Mouse (Mus musculus): Measurements from ENCODE around the gene Rab13. TPM values are rescaled to one million over a fixed set of nuclear protein-coding genes. Genes with fewer than 3 reads are reported as not detected.

Rab13 gene
- polyA plus RNA-seq, 1 experiment = 2.6 TPM

- H3K27ac ChIP-seq (ENCODE audit: insufficient read depth, low read length) = no peak overlapping the region
- 93% methylated on average over 11 of the region's 11 CpGs for WGBS
- H3K36me3 ChIP-seq (ENCODE audit: control insufficient read depth, insufficient read depth, low read length) = peaks cover 54% of the 10 kb centered on the region
- H3K4me3 ChIP-seq (ENCODE audit: extremely low read depth, insufficient read depth, insufficient read length) = no peak overlapping the region; the same call in 1 of the 2 replicates
- no peaks in the 10 kb centered on the region for H3K27me3 ChIP-seq (ENCODE audit: control insufficient read depth, insufficient read depth, low read length)
- no peak for DNase-seq (ENCODE audit: low read depth in 1 of 2, low spot score in 2 of 2)
- TF ChIP-seq POLR2A (IDR thresholded peaks at IDR 0.05; ENCODE audit: low read depth, low read length) (no peak), CTCF (IDR thresholded peaks at IDR 0.05; ENCODE audit: extremely low read depth, insufficient read depth, insufficient read length, insufficient replicate concordance) (no peak)
- H3K4me1 ChIP-seq (ENCODE audit: control insufficient read depth, insufficient read depth, insufficient read length) = peaks cover 18% of the 10 kb centered on the region; the same call in 1 of the 2 replicates
Observed at GRCm38 (mm10) chr3:90268190-90268589, 54.7 kb downstream of the Rab13 start.

DNA sequence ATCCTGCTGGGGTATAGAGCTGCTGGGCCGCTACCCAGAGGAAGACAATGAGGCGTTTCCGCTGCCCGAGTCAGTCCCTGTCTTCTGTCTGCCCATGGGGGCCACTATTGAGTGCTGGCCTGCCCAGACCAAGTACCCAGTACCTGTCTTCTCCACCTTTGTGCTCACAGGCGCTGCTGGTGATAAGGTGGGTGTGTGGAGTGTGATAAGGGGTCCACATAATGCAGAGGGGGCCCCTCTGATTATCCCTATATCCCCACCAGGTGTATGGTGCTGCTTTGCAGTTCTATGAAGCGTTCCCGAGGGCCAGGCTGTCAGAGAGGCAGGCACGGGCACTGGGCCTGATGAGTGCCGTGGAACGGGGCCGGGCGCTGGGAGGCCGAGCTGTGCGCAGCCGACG is 55.5 kb downstream of the Rab13 start:
- 93% methylated on average over 16 of the region's 16 CpGs for WGBS
- Histone ChIP-seq H3K27ac (ENCODE audit: insufficient read depth, low read length) (no peak overlapping the region), H3K36me3 (ENCODE audit: control insufficient read depth, insufficient read depth, low read length) (peaks cover 55% of the 10 kb centered on the region), H3K4me3 (ENCODE audit: extremely low read depth, insufficient read depth, insufficient read length) (no peak overlapping the region), H3K27me3 (ENCODE audit: control insufficient read depth, insufficient read depth, low read length) (no peaks in the 10 kb centered on the region), H3K4me1 (ENCODE audit: control insufficient read depth, insufficient read depth, insufficient read length) (peaks cover 13% of the 10 kb centered on the region; the same call in 1 of the 2 replicates)
- no peak for TF ChIP-seq POLR2A (IDR thresholded peaks at IDR 0.05; ENCODE audit: low read depth, low read length)
- no peak for DNase-seq (ENCODE audit: low read depth in 1 of 2, low spot score in 2 of 2)

- TF ChIP-seq CTCF (IDR thresholded peaks at IDR 0.05; ENCODE audit: extremely low read depth, insufficient read depth, insufficient read length, insufficient replicate concordance) = no peak
- no peak for TF ChIP-seq POLR2A (IDR thresholded peaks at IDR 0.05; ENCODE audit: low read depth, low read length)
Observed at GRCm38 (mm10) chr3:90270784-90271183, 57.3 kb downstream of the Rab13 start.

DNA sequence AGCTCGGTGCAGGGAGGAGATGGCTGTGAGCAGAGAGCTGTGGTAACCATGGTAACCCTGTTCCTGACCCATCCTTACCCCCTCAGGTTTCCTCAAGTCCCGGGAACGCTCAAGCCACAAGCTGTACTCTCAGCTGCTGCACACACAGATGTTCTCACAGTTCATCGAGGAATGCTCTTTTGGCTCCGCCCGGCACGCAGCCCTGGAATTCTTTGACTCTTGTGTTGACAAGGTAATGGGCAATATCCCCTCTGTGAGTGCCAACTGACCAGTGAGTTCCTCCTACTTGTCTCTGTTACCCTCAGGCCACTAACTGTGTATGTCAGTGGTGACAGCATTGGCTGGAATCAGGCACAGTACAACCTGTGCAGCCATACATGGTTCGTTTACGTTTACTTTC is 58.7 kb downstream of the Rab13 start:
- no peak for DNase-seq (ENCODE audit: low read depth in 1 of 2, low spot score in 2 of 2)
- peaks cover 8% of the 10 kb centered on the region; the same call in 1 of the 2 replicates for H3K4me1 ChIP-seq (ENCODE audit: control insufficient read depth, insufficient read depth, insufficient read length)
- H3K4me3 ChIP-seq (ENCODE audit: extremely low read depth, insufficient read depth, insufficient read length) = no peak overlapping the region
- no peak overlapping the region for H3K27ac ChIP-seq (ENCODE audit: insufficient read depth, low read length)
- TF ChIP-seq CTCF (IDR thresholded peaks at IDR 0.05; ENCODE audit: extremely low read depth, insufficient read depth, insufficient read length, insufficient replicate concordance) (no peak), POLR2A (IDR thresholded peaks at IDR 0.05; ENCODE audit: low read depth, low read length) (no peak)
- H3K27me3 ChIP-seq (ENCODE audit: control insufficient read depth, insufficient read depth, low read length) = no peaks in the 10 kb centered on the region
- peaks cover 76% of the 10 kb centered on the region for H3K36me3 ChIP-seq (ENCODE audit: control insufficient read depth, insufficient read depth, low read length)
- WGBS = 92% methylated on average over 9 of the region's 9 CpGs

More at GRCm38 (mm10) chr3:90270784-90271183, 57.3 kb downstream of the Rab13 start:
- Histone ChIP-seq H3K4me1 (ENCODE audit: control insufficient read depth, insufficient read depth, insufficient read length) (peaks cover 9% of the 10 kb centered on the region; the same call in 1 of the 2 replicates), H3K27me3 (ENCODE audit: control insufficient read depth, insufficient read depth, low read length) (no peaks in the 10 kb centered on the region), H3K36me3 (ENCODE audit: control insufficient read depth, insufficient read depth, low read length) (peaks cover 64% of the 10 kb centered on the region), H3K4me3 (ENCODE audit: extremely low read depth, insufficient read depth, insufficient read length) (no peak overlapping the region), H3K27ac (ENCODE audit: insufficient read depth, low read length) (no peak overlapping the region)
- DNase-seq (ENCODE audit: low read depth in 1 of 2, low spot score in 2 of 2) = no peak
- WGBS = 93% methylated on average over 8 of the region's 8 CpGs

DNA sequence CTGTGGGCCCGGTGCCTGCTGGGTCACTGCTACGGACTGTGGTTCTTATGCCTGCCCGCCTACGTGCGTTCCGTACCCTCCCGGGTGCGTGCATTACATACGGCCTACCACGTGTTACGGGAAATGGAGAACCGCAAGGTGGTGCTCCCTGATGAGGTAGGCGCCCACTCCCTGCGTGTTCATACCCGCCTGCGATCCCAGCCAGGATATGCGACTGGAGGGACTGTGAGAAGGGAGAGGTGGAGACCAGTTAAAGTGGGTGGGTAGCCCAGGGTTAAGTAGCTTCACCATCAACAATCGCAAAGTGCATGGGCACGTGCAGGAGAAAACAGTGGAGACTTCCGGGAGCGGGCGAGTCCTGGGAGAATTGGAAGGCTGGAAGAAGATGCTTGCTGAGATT is 60.4 kb downstream of the Rab13 start:
- no peak for DNase-seq (ENCODE audit: low read depth in 1 of 2, low spot score in 2 of 2)
- no peaks in the 10 kb centered on the region for H3K27me3 ChIP-seq (ENCODE audit: control insufficient read depth, insufficient read depth, low read length)
- H3K27ac ChIP-seq (ENCODE audit: insufficient read depth, low read length) = no peak overlapping the region
- 98% methylated on average over 22 of the region's 22 CpGs for WGBS
- H3K4me1 ChIP-seq (ENCODE audit: control insufficient read depth, insufficient read depth, insufficient read length) = no peaks in the 10 kb centered on the region
- H3K4me3 ChIP-seq (ENCODE audit: extremely low read depth, insufficient read depth, insufficient read length) = no peak overlapping the region
- TF ChIP-seq POLR2A (IDR thresholded peaks at IDR 0.05; ENCODE audit: low read depth, low read length) (no peak), CTCF (IDR thresholded peaks at IDR 0.05; ENCODE audit: extremely low read depth, insufficient read depth, insufficient read length, insufficient replicate concordance) (no peak)
- H3K36me3 ChIP-seq (ENCODE audit: control insufficient read depth, insufficient read depth, low read length) = peaks cover 82% of the 10 kb centered on the region

DNA sequence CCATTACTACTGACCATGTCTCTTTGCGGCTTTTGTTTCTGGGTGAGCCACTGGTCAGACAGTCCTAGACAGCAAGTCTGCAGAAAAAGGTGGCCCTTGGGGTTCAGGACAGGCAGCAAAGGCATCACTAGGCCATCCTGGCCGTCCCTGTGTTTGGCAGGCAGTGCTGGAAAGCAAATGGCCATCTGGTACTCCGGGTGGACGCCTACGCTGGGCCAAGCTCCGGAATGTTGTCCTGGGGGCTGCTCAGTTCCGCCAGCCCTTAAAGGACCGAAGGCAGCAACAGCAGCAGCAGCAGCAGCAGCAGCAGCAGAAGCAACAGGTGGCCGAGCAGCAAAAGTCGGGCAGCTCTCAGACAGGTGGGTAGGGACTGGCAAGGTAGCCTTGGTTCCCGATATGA is 61.8 kb downstream of the Rab13 start:
- Histone ChIP-seq H3K4me1 (ENCODE audit: control insufficient read depth, insufficient read depth, insufficient read length) (no peaks in the 10 kb centered on the region), H3K4me3 (ENCODE audit: extremely low read depth, insufficient read depth, insufficient read length) (no peak overlapping the region), H3K36me3 (ENCODE audit: control insufficient read depth, insufficient read depth, low read length) (peaks cover 81% of the 10 kb centered on the region), H3K27me3 (ENCODE audit: control insufficient read depth, insufficient read depth, low read length) (no peaks in the 10 kb centered on the region), H3K27ac (ENCODE audit: insufficient read depth, low read length) (no peak overlapping the region)
- TF ChIP-seq POLR2A (IDR thresholded peaks at IDR 0.05; ENCODE audit: low read depth, low read length) (no peak), CTCF (IDR thresholded peaks at IDR 0.05; ENCODE audit: extremely low read depth, insufficient read depth, insufficient read length, insufficient replicate concordance) (no peak)
- WGBS = 95% methylated on average over 11 of the region's 11 CpGs
- no peak for DNase-seq (ENCODE audit: low read depth in 1 of 2, low spot score in 2 of 2)

Other genes with a start within 250 kb of the Rab13 start
- gene Hax1, start 214.9 kb upstream of the Rab13 start, polyA plus RNA-seq (2012; rRNA removed) = 25.1 and 28.1 TPM in 2 replicates
- gene 4933434E20Rik, start 162.1 kb upstream of the Rab13 start, polyA plus RNA-seq (2012; rRNA removed) = 24.0 and 24.5 TPM in 2 replicates
- gene Ubap2l, start 161.1 kb upstream of the Rab13 start, polyA plus RNA-seq (2012; rRNA removed) = 81.5 and 85.5 TPM in 2 replicates
- 127 and 141 TPM in 2 replicates for gene Tpm3, start 141.0 kb upstream of the Rab13 start, polyA plus RNA-seq (2012; rRNA removed)
- gene Nup210l, start 109.6 kb upstream of the Rab13 start, polyA plus RNA-seq (2012; rRNA removed) = 0.53 and 0.56 TPM in 2 replicates
- 1,209 and 1,253 TPM in 2 replicates for gene Rps27, start within 50 bp of the Rab13 start, polyA plus RNA-seq (2012; rRNA removed)
- 60.3 and 66.4 TPM in 2 replicates for gene Jtb, start 17.9 kb downstream of the Rab13 start, polyA plus RNA-seq (2012; rRNA removed)
- gene Creb3l4, start 29.8 kb downstream of the Rab13 start, polyA plus RNA-seq (2012; rRNA removed) = 0.21 and 0.56 TPM in 2 replicates
- 40.5 and 43.3 TPM in 2 replicates for gene Slc39a1, start 34.5 kb downstream of the Rab13 start, polyA plus RNA-seq (2012; rRNA removed)
- 103 and 105 TPM in 2 replicates for gene Crtc2, start 40.5 kb downstream of the Rab13 start, polyA plus RNA-seq (2012; rRNA removed)
- 155 and 178 TPM in 2 replicates for gene Dennd4b, start 51.5 kb downstream of the Rab13 start, polyA plus RNA-seq (2012; rRNA removed)
- gene Gatad2b, start 79.5 kb downstream of the Rab13 start, polyA plus RNA-seq (2012; rRNA removed) = 24.2 and 26.9 TPM in 2 replicates
- 10.4 and 11.2 TPM in 2 replicates for gene Slc27a3, start 176.2 kb downstream of the Rab13 start, polyA plus RNA-seq (2012; rRNA removed)
- 19.7 and 21.1 TPM in 2 replicates for gene Ints3, start 219.9 kb downstream of the Rab13 start, polyA plus RNA-seq (2012; rRNA removed)

Data from spleen, adult 2 months (tissue).